Mouse (Mus musculus): ENCODE measurements around the gene Top3a.
A peak's percentile ranks its signal among the peaks of the same experiment; 100 is the strongest.

DNA sequence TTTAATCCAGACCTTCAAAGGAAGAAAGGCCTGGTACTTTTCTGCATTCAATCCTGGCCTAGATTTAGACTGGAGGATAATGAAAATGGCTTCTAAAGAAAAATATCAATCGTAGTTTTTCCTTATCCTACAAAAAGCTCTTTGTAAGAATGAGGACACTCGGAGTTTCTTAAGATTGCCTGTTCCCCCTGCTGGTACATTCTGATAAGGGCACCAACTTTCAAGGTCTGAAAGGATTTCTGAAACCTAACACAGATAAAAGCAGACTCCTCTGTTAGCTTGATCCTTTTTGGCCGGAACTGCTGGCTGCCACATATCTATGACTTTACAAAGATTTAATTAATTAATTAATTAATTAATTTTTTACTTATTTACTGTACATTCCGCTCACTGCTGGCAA lies 10.2 kb downstream of the Top3a start:
- TF ChIP-seq CTCF (IDR thresholded peaks at IDR 0.05; ENCODE audit: low read depth) (peak; percentile 29; the same call in 1 of the 2 replicates), EP300 (IDR thresholded peaks at IDR 0.05; ENCODE audit: low read depth) (no peak)
